Mouse (Mus musculus) lung, postnatal 0 days (tissue): Measurements from ENCODE around the gene Acvr1. TPM values are rescaled to one million over a fixed set of nuclear protein-coding genes. Genes with fewer than 3 reads are reported as not detected.
A peak's percentile ranks its signal among the peaks of the same experiment; 100 is the strongest.

Experiments
- ATAC-seq: fragments of 200-750 bp; cut with Nextera tagmentation; 2 replicates; pipeline ENCODE4 v1.8.0; 2017; ENCODE audit warnings: moderate library complexity
- DNase-seq: peaks from one replicate; pipeline ENCODE4 v3.0.0-alpha.2; 2016; ENCODE audit warnings: low spot score
- H3K27ac ChIP-seq: fragments of 300-500 bp; sonication (generic); 2 replicates; pipeline ENCODE4 v1.5.1; 2014; ENCODE audit warnings: antibody characterized with exemption, mild to moderate bottlenecking, low read length, mixed read lengths
- H3K27me3 ChIP-seq: fragments of 300-500 bp; sonication (generic); replicated peaks from 2 replicates; pipeline ENCODE4 v1.6.1; 2014; ENCODE audit warnings: low read length, mixed read lengths; ENCODE audit not compliant: insufficient read depth
- H3K36me3 ChIP-seq: fragments of 300-500 bp; sonication (generic); 2 replicates; pipeline ENCODE4 v1.6.1; 2014; ENCODE audit warnings: low read length, mixed read lengths; ENCODE audit not compliant: insufficient read depth
- H3K4me1 ChIP-seq: fragments of 300-500 bp; sonication (generic); 2 replicates; pipeline ENCODE4 v1.6.1; 2014; ENCODE audit warnings: antibody characterized with exemption, low read depth, low read length, mixed read lengths; ENCODE audit not compliant: insufficient read depth
- H3K4me2 ChIP-seq: fragments of 300-500 bp; sonication (generic); replicated peaks from 2 replicates; pipeline ENCODE4 v1.6.1; 2014; ENCODE audit warnings: low read depth, mild to moderate bottlenecking, low read length, moderate library complexity, mixed read lengths
- H3K4me3 ChIP-seq: fragments of 300-500 bp; sonication (generic); 2 replicates; pipeline ENCODE4 v1.5.1; 2014; ENCODE audit warnings: low read depth, low read length
- H3K9ac ChIP-seq: fragments of 300-500 bp; sonication (generic); replicated peaks from 2 replicates; pipeline ENCODE4 v1.6.1; 2014; ENCODE audit warnings: low read depth, mild to moderate bottlenecking
- H3K9me3 ChIP-seq: fragments of 300-500 bp; sonication (generic); 2 replicates; pipeline ENCODE4 v1.6.1; 2016; ENCODE audit warnings: low read length, mixed read lengths
- CTCF ChIP-seq: IDR thresholded peaks from 2 replicates; pipeline ENCODE4 v1.5.1; 2016; ENCODE audit warnings: antibody characterized with exemption, mild to moderate bottlenecking
- EP300 ChIP-seq: IDR thresholded peaks from 2 replicates; pipeline ENCODE4 v1.6.1; 2016; ENCODE audit warnings: antibody characterized with exemption, mild to moderate bottlenecking, control low read depth
- WGBS: fragments of 180-500 bp; shearing (Covaris S2); extraction: QIAGEN DNeasy Blood & Tissue Kit; methylation state at CpG from one replicate; pipeline ENCODE4 v1.1.7; 2014; 5-methylcytosine and 5-hydroxymethylcytosine counted together
- polyA plus RNA-seq: library from polyadenylated mRNA; unstranded; fragments of >200 nt; fragmentation: Nextera tagmentation; extraction: Ambion mirVana; gene quantifications from 2 replicates; pipeline ENCODE4 v1.2.1, GENCODE M21; 2015

Gene Acvr1
- polyA plus RNA-seq, 1 experiment from 2014 or later: 5.8 TPM

DNA sequence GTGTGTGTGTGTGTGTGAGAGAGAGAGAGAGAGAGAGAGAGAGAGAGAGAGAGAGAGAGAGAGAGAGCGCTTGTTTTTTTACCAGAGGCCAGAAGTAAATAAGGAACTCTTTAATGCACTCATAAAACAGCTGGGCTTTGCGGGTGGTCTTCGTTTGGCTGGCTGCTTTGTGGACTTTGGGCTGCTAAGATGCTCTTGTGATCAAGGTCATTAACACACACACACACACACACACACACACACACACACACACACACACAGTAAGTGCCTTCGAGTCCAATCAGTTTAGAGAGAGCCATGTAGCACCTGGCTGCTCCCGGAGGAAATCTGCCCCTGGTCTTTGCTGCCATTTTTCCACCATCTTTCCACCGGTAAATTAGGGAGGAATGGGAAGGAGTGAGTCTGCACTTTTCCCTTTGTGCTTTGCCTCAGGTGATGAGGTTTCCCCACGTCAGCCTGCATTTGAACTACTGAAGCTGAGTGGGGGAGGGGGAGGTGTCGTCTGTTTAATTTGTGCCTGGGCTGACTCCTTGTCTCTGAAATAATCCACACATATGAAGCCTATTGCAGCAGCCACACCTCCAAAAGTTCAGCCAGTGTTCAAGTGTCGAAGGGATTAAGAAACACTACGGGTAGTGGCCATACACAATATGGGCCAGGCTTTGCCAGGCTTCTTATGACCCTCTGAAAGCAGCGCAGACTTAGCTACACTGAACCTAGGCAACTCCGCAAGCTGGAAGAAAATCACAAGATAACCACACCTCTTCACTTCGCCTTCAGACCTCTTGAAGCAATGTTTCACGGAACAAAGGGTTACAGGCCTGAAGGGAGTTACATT is 80.3 kb downstream of the Acvr1 start:
- no peak overlapping the region for H3K4me3 ChIP-seq
- peak overlapping the region; percentile 65 for H3K27ac ChIP-seq
- no peaks in the 10 kb centered on the region for H3K27me3 ChIP-seq
- no peaks in the 10 kb centered on the region for H3K9me3 ChIP-seq
- no peaks in the 10 kb centered on the region for H3K36me3 ChIP-seq
- no peak overlapping the region for H3K9ac ChIP-seq
- peak; percentile 48 for ATAC-seq
- WGBS: 45% methylated on average over 14 of the region's 14 CpGs
- DNase-seq: peak; percentile 70
- peaks cover 11% of the 10 kb centered on the region; the same call in 1 of the 2 replicates for H3K4me1 ChIP-seq
- no peak for TF ChIP-seq CTCF
- no peak for TF ChIP-seq EP300
- H3K4me2 ChIP-seq: no peak overlapping the region

DNA sequence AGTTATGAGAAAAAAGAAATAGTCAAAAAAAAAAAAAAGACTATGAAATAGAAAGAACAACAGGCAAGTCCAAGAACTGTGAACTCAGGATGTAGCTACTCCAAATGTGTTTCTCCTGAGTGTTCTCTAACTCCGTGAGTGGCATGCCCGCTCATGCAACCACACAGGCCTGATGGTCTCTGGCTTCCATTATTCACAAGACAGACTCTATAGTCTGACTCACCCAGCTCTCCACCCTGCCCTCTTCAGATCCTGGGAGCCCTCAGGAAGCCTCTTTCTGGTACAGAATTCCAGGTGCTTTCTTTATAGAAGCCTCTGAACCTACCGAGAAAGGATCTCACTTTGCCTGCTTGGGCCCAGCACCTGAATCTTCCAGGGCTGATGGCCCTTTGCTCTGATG is 81.3 kb downstream of the Acvr1 start:
- WGBS: 71% methylated on average over 3 of the region's 3 CpGs
- Histone ChIP-seq H3K9ac (no peak overlapping the region), H3K27ac (peak overlapping the region; percentile 65)

GRCm38 (mm10) chr2:58485152-58485551 is 81.8 kb downstream of the Acvr1 start:
- Histone ChIP-seq H3K4me1 (peaks cover 11% of the 10 kb centered on the region; the same call in 1 of the 2 replicates), H3K36me3 (no peaks in the 10 kb centered on the region), H3K27ac (no peak overlapping the region), H3K27me3 (no peaks in the 10 kb centered on the region), H3K9ac (no peak overlapping the region), H3K9me3 (no peaks in the 10 kb centered on the region), H3K4me3 (no peak overlapping the region), H3K4me2 (no peak overlapping the region)
- ATAC-seq (peak; percentile 42), DNase-seq (peak; percentile 90)
- TF ChIP-seq EP300 (no peak), CTCF (no peak)
- 7% methylated on average over 4 of the region's 4 CpGs for WGBS

More for the DNA sequence above, 81.3 kb downstream of the Acvr1 start:
- Histone ChIP-seq H3K4me3 (no peak overlapping the region), H3K36me3 (no peaks in the 10 kb centered on the region), H3K27me3 (no peaks in the 10 kb centered on the region), H3K9me3 (no peaks in the 10 kb centered on the region), H3K4me1 (peaks cover 11% of the 10 kb centered on the region; the same call in 1 of the 2 replicates), H3K4me2 (no peak overlapping the region)
- ATAC-seq (peak; percentile 68), DNase-seq (peak; percentile 69)
- TF ChIP-seq EP300: no peak

- Histone ChIP-seq H3K27me3 (no peaks in the 10 kb centered on the region), H3K4me2 (no peak overlapping the region), H3K27ac (peak overlapping the region; percentile 55), H3K4me1 (peaks cover 11% of the 10 kb centered on the region; the same call in 1 of the 2 replicates), H3K36me3 (peaks cover 2% of the 10 kb centered on the region; the same call in 1 of the 2 replicates), H3K4me3 (no peak overlapping the region), H3K9ac (no peak overlapping the region), H3K9me3 (no peaks in the 10 kb centered on the region)
- TF ChIP-seq CTCF (no peak), EP300 (no peak)
- peak; percentile 20 for DNase-seq
- ATAC-seq: no peak
- 53% methylated on average over 7 of the region's 7 CpGs for WGBS
These were observed 82.5 kb downstream of the Acvr1 start for GRCm38 (mm10) chr2:58484284-58484965.

DNA sequence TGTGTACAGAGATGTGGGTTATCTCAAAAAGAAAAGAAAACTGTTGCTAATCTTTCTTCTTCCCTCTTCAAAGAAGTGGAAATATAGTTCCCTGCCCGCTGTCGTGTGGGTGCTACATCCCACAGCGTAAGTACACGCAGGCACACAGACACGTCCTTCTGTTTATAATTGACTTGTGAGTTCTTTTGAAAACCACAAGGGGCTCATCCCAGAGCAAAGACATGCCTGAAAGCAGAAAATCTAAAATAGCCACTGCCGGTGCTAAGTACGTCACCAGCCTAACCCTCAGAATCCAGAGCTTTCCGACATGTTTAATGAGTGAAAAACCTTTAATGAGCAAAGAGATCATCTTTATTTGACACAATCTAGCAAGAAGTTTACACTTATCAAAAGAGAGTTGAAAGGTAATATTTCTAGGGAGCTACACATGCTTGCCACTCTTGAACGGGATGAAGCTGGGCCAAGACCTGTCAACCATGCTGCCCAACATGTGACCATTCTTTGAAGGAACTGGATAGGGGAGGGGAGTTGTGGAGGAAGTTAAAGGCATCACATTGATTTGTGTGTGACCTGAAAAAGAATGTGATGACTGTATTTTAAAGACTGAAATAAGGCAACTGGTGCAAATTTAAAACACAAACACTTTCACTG is 85.4 kb downstream of the Acvr1 start:
- Histone ChIP-seq H3K27me3 (no peaks in the 10 kb centered on the region), H3K4me1 (peaks cover 6% of the 10 kb centered on the region; the same call in 1 of the 2 replicates), H3K4me3 (no peak overlapping the region), H3K9ac (no peak overlapping the region), H3K4me2 (no peak overlapping the region), H3K9me3 (no peaks in the 10 kb centered on the region), H3K27ac (no peak overlapping the region), H3K36me3 (peaks cover 6% of the 10 kb centered on the region; the same call in 1 of the 2 replicates)
- ATAC-seq (no peak), DNase-seq (no peak)
- no peak for TF ChIP-seq EP300
- TF ChIP-seq CTCF: no peak
- 61% methylated on average over 9 of the region's 9 CpGs for WGBS

GRCm38 (mm10) chr2:58480764-58481163 is 86.2 kb downstream of the Acvr1 start:
- H3K4me3 ChIP-seq: no peak overlapping the region
- no peaks in the 10 kb centered on the region for H3K9me3 ChIP-seq
- H3K9ac ChIP-seq: no peak overlapping the region
- peaks cover 3% of the 10 kb centered on the region; the same call in 1 of the 2 replicates for H3K4me1 ChIP-seq
- DNase-seq: peak; percentile 47
- no peaks in the 10 kb centered on the region for H3K27me3 ChIP-seq
- H3K4me2 ChIP-seq: no peak overlapping the region
- ATAC-seq: no peak; the same call in 1 of the 2 replicates
- H3K27ac ChIP-seq: no peak overlapping the region
- TF ChIP-seq EP300: no peak
- TF ChIP-seq CTCF: no peak
- 52% methylated on average over 6 of the region's 6 CpGs for WGBS
- peaks cover 6% of the 10 kb centered on the region; the same call in 1 of the 2 replicates for H3K36me3 ChIP-seq
